Mouse (Mus musculus): ENCODE data around the gene Il20ra. TPM values are rescaled to one million over a fixed set of nuclear protein-coding genes. Genes with fewer than 3 reads are reported as not detected.

Gene Il20ra
- not detected for total RNA-seq (2021)
- long read RNA-seq, experiment 1: 0 reads
- long read RNA-seq, experiment 2: 0 reads

DNA sequence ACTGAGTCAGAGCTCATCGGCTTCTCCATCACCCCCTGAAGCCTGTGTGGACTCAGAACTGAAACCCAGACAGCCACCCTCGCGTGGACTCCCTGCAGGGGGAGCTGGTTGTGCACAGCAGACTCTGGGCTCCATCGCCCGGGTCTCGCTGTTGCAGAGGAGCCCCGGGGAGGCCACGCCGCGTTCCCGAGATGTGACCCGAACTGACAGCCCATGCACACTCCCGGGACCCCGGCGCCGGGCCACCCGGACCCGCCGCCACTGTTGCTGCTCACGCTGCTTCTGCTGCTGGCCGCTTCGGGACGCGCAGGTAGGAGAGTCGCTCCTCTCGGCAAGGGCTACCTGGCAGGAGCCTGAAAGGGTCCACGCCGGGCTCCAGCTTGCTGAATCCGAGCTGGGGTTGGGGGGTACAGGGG is at the start of gene Il20ra:
TSS of gene Il20ra (plus strand) at position 150 of the 416 bp plus-strand sequence.
- Histone ChIP-seq H3K4me3 (peak within 1 kb of the TSS; percentile 51), H3K27ac (no peak within 1 kb of the TSS)
- peak; percentile 78 for TF ChIP-seq CTCF (conservative IDR thresholded peaks at IDR 0.05)
- DNase-seq (ENCODE audit: low spot score in 2 of 2): peak; percentile 12 to 51

DNA sequence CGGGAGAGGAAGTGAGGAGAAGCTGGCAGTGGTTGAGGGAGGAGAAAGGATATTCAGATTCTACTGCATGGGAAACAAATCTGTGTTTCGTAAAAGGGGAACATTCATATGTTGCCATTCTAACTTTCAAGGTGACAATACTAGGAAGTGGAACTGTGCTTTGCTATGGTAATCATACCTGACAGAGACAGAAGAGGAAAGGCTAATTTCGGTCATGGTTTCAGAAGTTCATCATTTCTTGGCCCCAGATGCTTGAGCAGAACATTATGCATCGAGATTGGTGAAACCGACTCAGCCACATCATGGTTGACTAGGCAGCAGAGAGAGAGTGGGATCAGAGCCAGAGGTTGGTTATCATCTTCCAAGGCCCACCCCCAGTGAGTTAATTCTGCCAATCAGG is 43.4 kb upstream of the Il20ra start:
- DNase-seq (ENCODE audit: low spot score in 2 of 2): no peak
- H3K27ac ChIP-seq: no peak overlapping the region
- no peak for TF ChIP-seq CTCF (conservative IDR thresholded peaks at IDR 0.05)
- H3K4me3 ChIP-seq: no peak overlapping the region

- TF ChIP-seq CTCF (conservative IDR thresholded peaks at IDR 0.05): no peak
- DNase-seq (ENCODE audit: low spot score in 2 of 2): no peak
- Histone ChIP-seq H3K27ac (no peak overlapping the region), H3K4me3 (no peak overlapping the region)
Measured at GRCm38 (mm10) chr10:19672015-19672414, 40.4 kb upstream of the Il20ra start.

GRCm38 (mm10) chr10:19673146-19673545 is 39.2 kb upstream of the Il20ra start:
- DNase-seq (ENCODE audit: low spot score in 2 of 2): no peak
- H3K4me3 ChIP-seq: no peak overlapping the region
- peak; percentile 64 for TF ChIP-seq CTCF (conservative IDR thresholded peaks at IDR 0.05)
- H3K27ac ChIP-seq: no peak overlapping the region

DNA sequence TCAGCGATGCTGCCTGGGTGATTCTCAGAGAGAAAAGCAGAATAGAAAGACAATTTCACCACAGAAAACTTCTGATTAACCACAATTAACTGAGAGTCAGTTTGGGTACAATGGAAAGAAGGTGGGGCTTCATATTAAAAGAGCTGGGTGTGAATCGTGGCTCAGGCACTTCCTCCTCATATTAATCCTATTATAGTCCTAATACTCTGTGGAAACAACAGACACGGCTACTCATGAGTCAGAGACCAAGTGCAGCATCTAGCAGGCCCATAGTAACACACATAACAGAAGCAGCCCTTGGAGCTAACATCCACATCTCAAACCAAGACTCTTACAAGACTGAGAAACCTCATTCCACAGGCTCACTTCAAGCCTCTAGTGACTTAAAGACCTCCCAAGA is 24.7 kb upstream of the Il20ra start:
- no peak for TF ChIP-seq CTCF (conservative IDR thresholded peaks at IDR 0.05)
- no peak for DNase-seq (ENCODE audit: low spot score in 2 of 2)
- no peak overlapping the region for H3K27ac ChIP-seq

DNA sequence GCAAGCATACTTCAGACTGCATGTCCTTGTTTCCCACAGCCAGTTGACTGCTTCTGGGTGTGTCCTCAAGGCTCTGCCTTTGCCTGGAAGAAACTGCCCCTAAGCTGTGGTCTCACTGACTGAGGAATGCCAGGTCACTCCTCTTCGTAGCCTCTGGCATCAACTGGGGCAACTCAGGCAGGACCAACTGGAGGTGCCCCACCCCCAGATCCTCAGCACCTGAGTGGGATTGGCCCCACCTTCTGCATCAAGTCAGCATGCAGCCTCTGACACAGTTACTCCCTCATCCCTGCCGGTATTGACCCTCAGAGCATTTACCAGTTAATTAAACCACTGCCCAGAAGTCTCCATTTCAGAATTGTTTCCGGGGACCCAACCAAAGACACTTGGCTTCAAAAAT is 21.1 kb upstream of the Il20ra start:
- DNase-seq (ENCODE audit: low spot score in 2 of 2): no peak
- H3K27ac ChIP-seq: no peak overlapping the region
- TF ChIP-seq CTCF (conservative IDR thresholded peaks at IDR 0.05): no peak
- no peak overlapping the region for H3K4me3 ChIP-seq

More for the DNA sequence above, 24.7 kb upstream of the Il20ra start:
- H3K4me3 ChIP-seq: no peak overlapping the region

GRCm38 (mm10) chr10:19691771-19692170 is 20.6 kb upstream of the Il20ra start:
- DNase-seq (ENCODE audit: low spot score in 2 of 2): peak in 1 of 2 experiments; percentile 10
- no peak overlapping the region for H3K27ac ChIP-seq
- no peak overlapping the region for H3K4me3 ChIP-seq
- TF ChIP-seq CTCF (conservative IDR thresholded peaks at IDR 0.05): no peak

DNA sequence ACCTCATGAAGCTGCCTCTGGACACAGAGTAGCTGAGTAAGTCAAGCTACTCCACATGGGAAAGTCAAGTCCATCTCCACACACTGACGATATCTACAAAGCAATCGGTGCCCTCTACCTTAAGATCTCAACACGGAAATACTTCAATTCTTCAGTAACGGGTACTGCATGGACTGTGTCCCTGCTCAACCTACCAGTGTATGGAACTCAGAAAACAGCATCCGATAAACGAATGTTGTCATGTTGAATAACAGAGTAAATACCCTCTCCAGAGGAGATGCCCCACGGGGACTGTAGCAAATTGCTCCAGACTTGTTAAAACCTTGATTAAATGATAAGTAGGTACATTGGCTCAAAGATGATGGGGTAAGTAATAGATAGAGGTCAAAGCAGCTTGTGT is 20.0 kb upstream of the Il20ra start:
- TF ChIP-seq CTCF (conservative IDR thresholded peaks at IDR 0.05): no peak
- H3K4me3 ChIP-seq: no peak overlapping the region
- no peak overlapping the region for H3K27ac ChIP-seq
- no peak for DNase-seq (ENCODE audit: low spot score in 2 of 2)

DNA sequence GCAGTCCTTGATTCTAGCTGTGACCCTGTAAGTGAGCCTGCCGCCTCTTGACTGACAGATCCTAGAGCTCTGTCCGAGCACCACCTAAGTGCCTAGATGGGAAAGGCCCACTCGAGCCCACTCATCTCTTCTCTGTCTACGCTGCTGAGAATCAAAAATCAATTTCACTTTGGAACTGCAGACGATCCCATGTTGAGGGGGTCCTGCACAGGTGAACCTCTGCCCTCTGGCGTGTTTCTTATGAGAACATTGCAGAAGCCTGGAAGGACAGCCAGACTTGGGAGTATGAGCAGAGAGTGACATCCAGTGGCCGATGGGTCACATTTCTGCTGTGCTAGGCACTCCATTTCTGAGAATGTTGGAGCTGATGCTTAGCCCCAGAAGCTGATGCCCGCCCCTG is 19.4 kb upstream of the Il20ra start:
- peak; percentile 71 for TF ChIP-seq CTCF (conservative IDR thresholded peaks at IDR 0.05)
- DNase-seq (ENCODE audit: low spot score in 2 of 2): peak in 1 of 2 experiments; percentile 25
- H3K4me3 ChIP-seq: no peak overlapping the region
- H3K27ac ChIP-seq: no peak overlapping the region

DNA sequence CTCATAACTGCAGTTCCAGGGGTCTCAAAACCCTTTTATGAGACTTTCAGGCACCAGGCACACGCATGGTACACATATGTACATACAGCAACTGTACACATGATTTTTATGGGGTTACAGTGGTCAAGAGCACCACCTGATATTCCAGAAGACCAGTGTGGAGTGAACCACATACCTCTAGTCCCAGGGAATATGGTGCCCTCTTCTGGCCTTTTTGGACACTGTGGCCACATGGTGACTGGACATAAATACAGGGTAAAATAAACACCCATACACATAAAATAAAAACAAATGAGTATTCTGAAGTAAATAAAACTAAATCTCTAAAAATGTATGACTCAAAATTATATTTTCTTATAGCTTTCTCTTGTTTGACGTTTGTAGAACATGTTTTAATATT is 18.7 kb upstream of the Il20ra start:
- H3K4me3 ChIP-seq: no peak overlapping the region
- no peak for DNase-seq (ENCODE audit: low spot score in 2 of 2)
- peak; percentile 48 for TF ChIP-seq CTCF (conservative IDR thresholded peaks at IDR 0.05)

GRCm38 (mm10) chr10:19699331-19699730 is 13.0 kb upstream of the Il20ra start:
- H3K27ac ChIP-seq: no peak overlapping the region
- H3K4me3 ChIP-seq: no peak overlapping the region
- TF ChIP-seq CTCF (conservative IDR thresholded peaks at IDR 0.05): no peak
- DNase-seq (ENCODE audit: low spot score in 2 of 2): no peak

More for the DNA sequence above, 18.7 kb upstream of the Il20ra start:
- H3K27ac ChIP-seq: no peak overlapping the region

DNA sequence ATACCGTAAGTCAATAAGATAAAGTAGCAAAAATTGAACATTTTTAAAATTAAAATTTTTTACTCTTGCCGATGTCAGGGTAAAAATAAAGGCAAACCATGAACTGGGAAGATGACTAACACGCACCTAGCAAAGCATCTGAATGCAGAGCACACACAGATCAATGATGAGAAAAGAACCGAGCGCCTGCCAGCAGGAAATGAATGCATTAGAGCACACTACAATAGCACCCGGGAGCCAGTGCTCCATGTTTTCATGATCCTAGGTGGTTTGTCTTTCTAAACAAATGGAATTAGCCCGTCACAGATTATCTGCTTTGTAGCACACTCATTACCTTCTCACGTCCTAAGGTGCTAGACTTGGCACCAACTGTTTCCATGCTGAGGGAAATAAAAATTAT is 7.9 kb upstream of the Il20ra start:
- no peak for TF ChIP-seq CTCF (conservative IDR thresholded peaks at IDR 0.05)
- DNase-seq (ENCODE audit: low spot score in 2 of 2): no peak
- H3K4me3 ChIP-seq: no peak overlapping the region
- no peak overlapping the region for H3K27ac ChIP-seq

- TF ChIP-seq CTCF (conservative IDR thresholded peaks at IDR 0.05): no peak
- Histone ChIP-seq H3K4me3 (no peak overlapping the region), H3K27ac (no peak overlapping the region)
- DNase-seq (ENCODE audit: low spot score in 2 of 2): no peak
Measured at GRCm38 (mm10) chr10:19707768-19708167, 4.6 kb upstream of the Il20ra start.

GRCm38 (mm10) chr10:19708277-19709070 is 3.9 kb upstream of the Il20ra start:
- Histone ChIP-seq H3K4me3 (no peak overlapping the region), H3K27ac (no peak overlapping the region)
- DNase-seq (ENCODE audit: low spot score in 2 of 2): no peak
- TF ChIP-seq CTCF (conservative IDR thresholded peaks at IDR 0.05): peak; percentile 72
